Mouse (Mus musculus) gastrocnemius, adult 18-20 months (tissue): Measurements from ENCODE around the gene Olfr1532-ps1. TPM values are rescaled to one million over a fixed set of nuclear protein-coding genes. Genes with fewer than 3 reads are reported as not detected.
"Not testable (repeated sequence)": the region's sequence is repeated elsewhere in the genome, so short reads cannot be mapped to it uniquely, and the experiment has no call there.

Experiments used
- DNase-seq: peaks from one replicate; pipeline ENCODE4 v3.0.0; 2021; ENCODE audit warnings: low spot score
- long read RNA-seq, 2 experiments: library from polyadenylated mRNA; stranded (forward); transcript quantifications; one replicate each; pipeline ENCODE4 v2.0.0; 2021
- total RNA-seq, 2 experiments: library from RNA; stranded (reverse); gene quantifications; 2 replicates each; pipeline ENCODE4 v1.2.3; 2021

The Olfr1532-ps1 gene
- total RNA-seq: not detected
- long read RNA-seq, experiment 1: 0 reads
- long read RNA-seq, experiment 2: 0 reads

GRCm38 (mm10) chr7:106907676-106908075 lies at the start of gene Olfr1532-ps1:
TSS of gene Olfr1532-ps1 (plus strand) at chr7:106908001.
- no peak for DNase-seq

DNA sequence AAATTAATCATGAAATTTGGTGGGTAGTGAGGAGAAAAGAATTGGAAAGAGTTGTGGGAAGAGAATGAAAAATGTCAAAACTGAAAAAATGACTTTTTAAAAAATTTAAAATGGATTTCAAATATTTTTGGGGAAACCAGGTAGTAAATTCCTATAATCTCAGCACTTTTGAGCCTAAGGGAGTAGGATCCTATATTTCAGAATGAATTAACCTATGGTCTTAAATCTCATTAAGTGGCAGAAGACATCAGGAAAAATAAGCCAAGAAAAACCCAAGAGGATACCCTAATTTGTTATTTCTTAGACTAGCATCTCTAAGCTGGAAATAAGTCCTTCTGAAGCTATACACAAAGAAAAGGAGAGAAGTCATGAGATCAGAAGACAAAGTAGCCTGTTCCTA lies 44.9 kb upstream of the Olfr1532-ps1 start, which contains the start of gene Olfr704:
Olfr704 (plus strand) TSS at position 301 of the 400 bp plus-strand sequence.
- no peak for DNase-seq

GRCm38 (mm10) chr7:106876791-106877190 lies 31.0 kb upstream of the Olfr1532-ps1 start, which contains the start of gene Olfr705:
TSS of gene Olfr705 (minus strand) at chr7:106876891.
- no peak for DNase-seq

DNA sequence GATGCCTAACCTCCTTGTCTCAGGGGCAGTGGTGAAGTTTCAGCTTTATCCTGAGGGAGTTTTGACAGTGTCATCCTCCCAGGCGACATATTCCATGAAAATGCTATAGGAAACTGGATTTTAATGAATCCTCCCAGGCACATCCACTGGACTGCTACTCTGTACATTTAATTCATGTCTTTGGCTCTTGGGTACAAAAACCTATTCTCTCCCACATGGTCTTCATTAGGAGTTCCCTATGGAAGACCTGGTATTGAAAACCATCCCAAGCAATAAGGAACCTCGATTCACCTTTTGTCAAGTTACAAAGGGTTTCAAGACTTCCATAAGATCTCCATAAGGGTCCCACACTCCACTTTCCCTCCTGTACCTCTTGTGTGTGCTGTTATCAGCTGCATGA lies 19.7 kb upstream of the Olfr1532-ps1 start, which contains the start of gene Olfr706:
Olfr706 (minus strand) TSS at position 101 of the 400 bp plus-strand sequence.
- no peak for DNase-seq

GRCm38 (mm10) chr7:106901141-106901540 lies 6.7 kb upstream of the Olfr1532-ps1 start, which contains the start of gene Olfr707:
TSS of gene Olfr707 (minus strand) at chr7:106901241.
- DNase-seq: not testable (repeated sequence)

DNA sequence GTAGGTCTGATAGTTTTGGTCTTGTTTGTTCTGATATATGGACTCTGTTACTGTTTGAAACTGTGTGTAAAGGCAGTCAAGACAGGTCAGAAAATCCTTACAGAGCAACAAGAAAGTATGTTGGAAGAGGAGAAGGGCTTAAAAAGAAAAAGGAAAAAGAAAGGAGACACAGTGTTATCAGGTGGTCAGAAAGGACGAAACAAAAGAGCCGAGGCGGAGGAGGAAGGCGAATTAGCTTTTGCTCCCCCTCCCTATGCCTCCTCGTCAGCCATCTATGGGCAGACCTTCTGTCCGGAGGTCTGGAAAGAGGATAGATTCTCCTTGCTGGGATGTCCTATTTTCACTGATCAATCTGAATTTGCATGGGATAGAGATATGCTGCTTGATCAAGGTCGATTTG lies 13.2 kb downstream of the Olfr1532-ps1 start:
- not testable (repeated sequence) for DNase-seq

- DNase-seq: no peak
Measured at GRCm38 (mm10) chr7:106932119-106932518, 24.3 kb downstream of the Olfr1532-ps1 start, which contains the start of gene Olfr709-ps1. TSS of gene Olfr709-ps1 (minus strand) at chr7:106932219.

GRCm38 (mm10) chr7:106948212-106948611 lies 40.4 kb downstream of the Olfr1532-ps1 start, which contains the start of gene Olfr710:
TSS of gene Olfr710 (minus strand) at chr7:106948312.
- no peak for DNase-seq

DNA sequence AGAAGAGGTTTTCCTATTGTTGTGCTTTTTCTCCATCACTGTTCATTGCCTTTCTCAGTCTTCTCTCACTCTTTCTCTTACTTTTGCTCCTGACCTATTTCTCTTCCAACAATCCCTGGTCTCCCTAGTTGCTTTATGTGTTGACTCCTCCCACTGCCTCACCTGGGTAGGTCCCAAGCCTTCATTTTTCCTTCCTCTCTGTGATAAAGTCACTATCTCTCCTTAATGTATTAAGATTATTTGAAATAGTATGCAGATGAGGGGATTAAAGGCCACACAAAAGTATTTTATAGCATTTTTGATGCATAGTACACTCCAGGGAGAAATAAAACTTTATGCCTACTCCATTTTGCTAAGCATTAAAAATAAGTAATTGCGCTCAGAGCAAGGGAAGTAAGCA lies 56.0 kb downstream of the Olfr1532-ps1 start, which contains the start of gene Olfr6:
Olfr6 (minus strand) TSS at position 101 of the 400 bp plus-strand sequence.
- no peak for DNase-seq

Other genes starting within 250 kb of the Olfr1532-ps1 start
- gene Olfr693, start 227.4 kb upstream of the Olfr1532-ps1 start, total RNA-seq: not detected
- gene Olfr694, start 216.2 kb upstream of the Olfr1532-ps1 start, total RNA-seq: not detected
- not detected for gene Olfr695, start 191.6 kb upstream of the Olfr1532-ps1 start, total RNA-seq
- not detected for gene Olfr697, start 165.6 kb upstream of the Olfr1532-ps1 start, total RNA-seq
- not detected for gene Olfr698, start 152.6 kb upstream of the Olfr1532-ps1 start, total RNA-seq
- gene Olfr699, start 114.8 kb upstream of the Olfr1532-ps1 start, total RNA-seq: not detected
- not detected for gene Olfr700, start 99.2 kb upstream of the Olfr1532-ps1 start, total RNA-seq
- not detected for gene Olfr701, start 93.9 kb upstream of the Olfr1532-ps1 start, total RNA-seq
- gene Olfr702, start 74.1 kb upstream of the Olfr1532-ps1 start, total RNA-seq: not detected
- not detected for gene Olfr703, start 64.6 kb upstream of the Olfr1532-ps1 start, total RNA-seq
- not detected for gene Olfr704, start 44.8 kb upstream of the Olfr1532-ps1 start, total RNA-seq
- not detected for gene Olfr705, start 31.1 kb upstream of the Olfr1532-ps1 start, total RNA-seq
- not detected for gene Olfr706, start 19.8 kb upstream of the Olfr1532-ps1 start, total RNA-seq
- gene Olfr707, start 6.8 kb upstream of the Olfr1532-ps1 start, total RNA-seq: not detected
- gene Olfr709-ps1, start 24.2 kb downstream of the Olfr1532-ps1 start, total RNA-seq: not detected
- not detected for gene Olfr710, start 40.3 kb downstream of the Olfr1532-ps1 start, total RNA-seq
- gene Olfr6, start 55.9 kb downstream of the Olfr1532-ps1 start, total RNA-seq: not detected
- gene Olfr711, start 67.5 kb downstream of the Olfr1532-ps1 start, total RNA-seq: not detected
- not detected for gene Olfr2, start 98.1 kb downstream of the Olfr1532-ps1 start, total RNA-seq
- gene Olfr713, start 123.2 kb downstream of the Olfr1532-ps1 start, total RNA-seq: not detected
- gene Olfr714, start 163.0 kb downstream of the Olfr1532-ps1 start, total RNA-seq: not detected
- not detected for gene Olfr17, start 185.2 kb downstream of the Olfr1532-ps1 start, total RNA-seq
- not detected for gene Olfr715b, start 202.4 kb downstream of the Olfr1532-ps1 start, total RNA-seq
- gene Olfr715, start 223.1 kb downstream of the Olfr1532-ps1 start, total RNA-seq: not detected
- gene Olfr716, start 230.3 kb downstream of the Olfr1532-ps1 start, total RNA-seq: not detected